Mouse (Mus musculus): Measurements from ENCODE around the gene Tbc1d1. TPM values are rescaled to one million over a fixed set of nuclear protein-coding genes. Genes with fewer than 3 reads are reported as not detected.
"Not testable (repeated sequence)": the region's sequence is repeated elsewhere in the genome, so short reads cannot be mapped to it uniquely, and the experiment has no call there.

Tbc1d1 gene
- polyA plus RNA-seq, 1 experiment: 3.8 TPM

GRCm38 (mm10) chr5:64314288-64315052 is 158.4 kb downstream of the Tbc1d1 start:
- H3K36me3 ChIP-seq (replicated peaks; ENCODE audit: low read length): peaks cover 87% of the 10 kb centered on the region
- no peaks in the 10 kb centered on the region for H3K9me3 ChIP-seq
- H3K4me3 ChIP-seq (replicated peaks): no peak overlapping the region
- H3K4me1 ChIP-seq: peaks cover 5% of the 10 kb centered on the region
- no peaks in the 10 kb centered on the region for H3K27me3 ChIP-seq (replicated peaks)
- no peak for TF ChIP-seq GATA1 (IDR thresholded peaks at IDR 0.05; ENCODE audit: borderline replicate concordance, low read length)
- TF ChIP-seq FLI1 (IDR thresholded peaks at IDR 0.05; ENCODE audit: low read length): no peak

DNA sequence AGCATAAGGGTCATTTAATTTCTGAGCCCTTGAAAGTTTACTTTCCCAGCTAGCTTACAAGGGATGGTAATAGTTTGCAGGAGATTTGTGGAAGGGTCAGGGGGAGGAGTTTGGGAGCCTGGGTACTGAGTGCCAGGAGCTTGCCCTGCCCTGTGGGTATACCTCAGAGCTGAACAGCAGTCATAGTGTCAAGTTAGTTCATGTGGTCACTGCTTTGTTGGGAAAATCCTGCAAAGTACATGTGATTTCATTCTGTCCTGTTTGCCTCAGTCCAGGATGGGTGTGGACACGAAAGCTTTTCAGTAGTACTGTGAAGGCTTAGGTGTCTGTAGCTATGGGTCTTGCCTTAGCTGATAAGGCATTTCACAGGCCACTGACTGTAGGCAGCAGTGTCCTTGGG is 159.0 kb downstream of the Tbc1d1 start:
- Histone ChIP-seq H3K4me1 (peaks cover 7% of the 10 kb centered on the region), H3K36me3 (replicated peaks; ENCODE audit: low read length) (peaks cover 87% of the 10 kb centered on the region), H3K9me3 (no peaks in the 10 kb centered on the region), H3K27me3 (replicated peaks) (no peaks in the 10 kb centered on the region), H3K4me3 (replicated peaks) (no peak overlapping the region)
- TF ChIP-seq GATA1 (IDR thresholded peaks at IDR 0.05; ENCODE audit: borderline replicate concordance, low read length) (no peak), FLI1 (IDR thresholded peaks at IDR 0.05; ENCODE audit: low read length) (no peak)

- no peaks in the 10 kb centered on the region for H3K9me3 ChIP-seq
- H3K4me1 ChIP-seq: peaks cover 32% of the 10 kb centered on the region
- TF ChIP-seq GATA1 (IDR thresholded peaks at IDR 0.05; ENCODE audit: borderline replicate concordance, low read length): no peak
- no peak for TF ChIP-seq FLI1 (IDR thresholded peaks at IDR 0.05; ENCODE audit: low read length)
- peaks cover 82% of the 10 kb centered on the region for H3K36me3 ChIP-seq (replicated peaks; ENCODE audit: low read length)
- no peak overlapping the region for H3K4me3 ChIP-seq (replicated peaks)
- H3K27me3 ChIP-seq (replicated peaks): no peaks in the 10 kb centered on the region
These were observed 167.2 kb downstream of the Tbc1d1 start for GRCm38 (mm10) chr5:64323286-64323685.

DNA sequence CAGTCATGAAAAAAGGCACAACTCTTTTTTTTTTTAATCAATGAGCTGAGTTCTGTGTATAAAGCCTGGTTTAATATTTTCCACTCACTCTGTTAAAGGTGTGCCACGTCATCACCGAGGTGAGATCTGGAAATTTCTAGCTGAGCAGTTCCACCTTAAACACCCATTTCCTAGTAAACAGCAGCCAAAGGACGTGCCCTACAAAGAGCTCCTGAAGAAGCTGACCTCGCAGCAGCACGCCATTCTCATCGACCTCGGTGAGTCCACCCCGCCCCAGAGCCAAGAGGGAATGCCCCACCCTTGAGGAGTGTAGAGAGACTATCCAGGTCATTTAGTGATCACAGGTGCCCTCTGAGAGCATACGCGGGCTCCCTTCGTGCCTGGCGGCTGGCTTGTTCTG is 168.2 kb downstream of the Tbc1d1 start:
- Histone ChIP-seq H3K36me3 (replicated peaks; ENCODE audit: low read length) (peaks cover 82% of the 10 kb centered on the region), H3K9me3 (no peaks in the 10 kb centered on the region), H3K4me3 (replicated peaks) (no peak overlapping the region), H3K27me3 (replicated peaks) (no peaks in the 10 kb centered on the region), H3K4me1 (peaks cover 30% of the 10 kb centered on the region)
- TF ChIP-seq FLI1 (IDR thresholded peaks at IDR 0.05; ENCODE audit: low read length) (no peak), GATA1 (IDR thresholded peaks at IDR 0.05; ENCODE audit: borderline replicate concordance, low read length) (no peak)

- H3K4me1 ChIP-seq: peaks cover 28% of the 10 kb centered on the region
- H3K27me3 ChIP-seq (replicated peaks): no peaks in the 10 kb centered on the region
- H3K4me3 ChIP-seq (replicated peaks): no peak overlapping the region
- no peaks in the 10 kb centered on the region for H3K9me3 ChIP-seq
- TF ChIP-seq GATA1 (IDR thresholded peaks at IDR 0.05; ENCODE audit: borderline replicate concordance, low read length) (no peak), FLI1 (IDR thresholded peaks at IDR 0.05; ENCODE audit: low read length) (no peak)
- H3K36me3 ChIP-seq (replicated peaks; ENCODE audit: low read length): peaks cover 82% of the 10 kb centered on the region
These were observed 168.8 kb downstream of the Tbc1d1 start for GRCm38 (mm10) chr5:64324920-64325319.

DNA sequence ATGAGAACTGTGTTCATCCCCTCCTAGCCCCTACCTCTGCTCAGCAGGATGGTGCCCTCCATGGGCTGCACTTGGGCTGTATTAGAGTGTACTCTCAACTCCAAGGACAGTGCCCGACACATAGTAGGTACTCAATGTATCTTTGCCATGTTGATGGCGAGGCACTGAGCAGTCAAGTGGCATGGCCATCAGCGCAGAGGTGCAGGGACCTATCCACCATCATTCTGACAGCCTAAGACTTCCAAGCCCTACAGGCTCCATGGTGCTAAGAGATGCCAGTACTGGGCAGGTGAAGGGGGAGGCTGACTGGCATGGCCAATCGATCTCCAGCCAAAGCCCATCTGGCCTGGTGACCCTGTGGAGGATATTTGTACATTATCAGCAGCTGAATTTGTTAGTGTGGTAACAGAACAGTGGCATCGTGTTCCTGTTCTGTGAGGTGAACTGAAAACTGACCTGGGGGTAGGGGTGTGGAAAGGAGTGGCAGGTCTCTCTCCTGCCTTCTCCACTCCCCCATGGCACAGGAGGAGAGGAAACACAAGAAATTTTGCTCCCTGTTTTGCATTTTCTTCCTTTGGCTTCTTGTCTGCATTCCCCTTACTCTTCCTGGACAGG is 169.7 kb downstream of the Tbc1d1 start:
- Histone ChIP-seq H3K9me3 (no peaks in the 10 kb centered on the region), H3K4me3 (replicated peaks) (no peak overlapping the region), H3K36me3 (replicated peaks; ENCODE audit: low read length) (peaks cover 79% of the 10 kb centered on the region), H3K4me1 (peaks cover 28% of the 10 kb centered on the region), H3K27me3 (replicated peaks) (no peaks in the 10 kb centered on the region)
- no peak for TF ChIP-seq FLI1 (IDR thresholded peaks at IDR 0.05; ENCODE audit: low read length)
- TF ChIP-seq GATA1 (IDR thresholded peaks at IDR 0.05; ENCODE audit: borderline replicate concordance, low read length): no peak

DNA sequence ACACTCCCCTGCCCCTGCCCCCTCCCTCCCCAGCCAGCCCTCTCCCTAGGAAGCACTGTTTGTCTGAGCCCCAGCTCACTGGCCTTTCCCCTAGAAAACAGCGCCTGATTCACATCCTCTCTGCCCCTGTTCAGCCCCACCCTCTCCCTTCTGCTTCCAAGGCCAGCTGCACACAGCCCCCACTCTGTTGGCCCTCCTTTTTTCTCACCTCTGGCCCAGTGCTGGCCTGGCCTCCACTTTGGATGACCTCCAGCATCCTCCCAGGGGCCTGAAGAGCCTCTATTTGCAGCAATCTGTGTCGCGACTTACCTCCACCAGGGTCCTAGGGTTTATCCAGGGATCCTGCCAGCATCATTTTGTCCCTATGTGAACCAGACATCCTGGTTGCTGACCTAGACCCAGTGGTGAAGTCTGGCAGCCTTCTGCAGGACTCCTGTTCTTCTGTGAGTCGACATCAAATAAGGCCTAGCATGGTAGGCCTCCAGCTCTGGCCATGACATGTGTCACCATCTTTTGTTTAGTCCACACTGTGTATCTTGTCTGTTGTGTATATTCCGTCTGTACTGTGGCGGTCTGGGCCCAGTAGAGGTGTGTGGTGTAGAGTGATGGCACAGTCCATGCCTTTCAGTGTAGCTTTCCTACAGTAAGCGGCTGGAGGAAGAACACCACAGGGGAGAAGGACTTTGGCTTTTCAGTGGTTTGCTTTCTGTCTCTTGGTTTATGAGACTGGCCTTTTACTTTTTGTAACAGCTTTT is 170.5 kb downstream of the Tbc1d1 start:
- no peaks in the 10 kb centered on the region for H3K9me3 ChIP-seq
- peaks cover 20% of the 10 kb centered on the region for H3K4me1 ChIP-seq
- H3K27me3 ChIP-seq (replicated peaks): no peaks in the 10 kb centered on the region
- H3K36me3 ChIP-seq (replicated peaks; ENCODE audit: low read length): peaks cover 79% of the 10 kb centered on the region
- H3K4me3 ChIP-seq (replicated peaks): no peak overlapping the region
- TF ChIP-seq GATA1 (IDR thresholded peaks at IDR 0.05; ENCODE audit: borderline replicate concordance, low read length): no peak
- TF ChIP-seq FLI1 (IDR thresholded peaks at IDR 0.05; ENCODE audit: low read length): no peak

- H3K36me3 ChIP-seq (replicated peaks; ENCODE audit: low read length): peaks cover 86% of the 10 kb centered on the region
- no peak overlapping the region for H3K4me3 ChIP-seq (replicated peaks)
- TF ChIP-seq FLI1 (IDR thresholded peaks at IDR 0.05; ENCODE audit: low read length) (no peak), GATA1 (IDR thresholded peaks at IDR 0.05; ENCODE audit: borderline replicate concordance, low read length) (no peak)
- H3K9me3 ChIP-seq: no peaks in the 10 kb centered on the region
- H3K27me3 ChIP-seq (replicated peaks): no peaks in the 10 kb centered on the region
- peaks cover 20% of the 10 kb centered on the region for H3K4me1 ChIP-seq
These were observed 171.3 kb downstream of the Tbc1d1 start for GRCm38 (mm10) chr5:64327212-64327902.

- peaks cover 69% of the 10 kb centered on the region for H3K36me3 ChIP-seq (replicated peaks; ENCODE audit: low read length)
- no peaks in the 10 kb centered on the region for H3K9me3 ChIP-seq
- no peaks in the 10 kb centered on the region for H3K27me3 ChIP-seq (replicated peaks)
- peaks cover 51% of the 10 kb centered on the region for H3K4me1 ChIP-seq
- TF ChIP-seq GATA1 (IDR thresholded peaks at IDR 0.05; ENCODE audit: borderline replicate concordance, low read length) (no peak), FLI1 (IDR thresholded peaks at IDR 0.05; ENCODE audit: low read length) (no peak)
- H3K4me3 ChIP-seq (replicated peaks): no peak overlapping the region
These were observed 180.8 kb downstream of the Tbc1d1 start for GRCm38 (mm10) chr5:64336767-64337408.

- peaks cover 63% of the 10 kb centered on the region for H3K36me3 ChIP-seq (replicated peaks; ENCODE audit: low read length)
- not testable (repeated sequence) for H3K9me3 ChIP-seq; H3K4me3 ChIP-seq (replicated peaks); H3K27me3 ChIP-seq (replicated peaks)
- peaks cover 63% of the 10 kb centered on the region for H3K4me1 ChIP-seq
These were observed 182.7 kb downstream of the Tbc1d1 start for GRCm38 (mm10) chr5:64338795-64339194.

All from megakaryocyte, embryonic 14.5 days (primary cell).